In the genomic region with DNA sequence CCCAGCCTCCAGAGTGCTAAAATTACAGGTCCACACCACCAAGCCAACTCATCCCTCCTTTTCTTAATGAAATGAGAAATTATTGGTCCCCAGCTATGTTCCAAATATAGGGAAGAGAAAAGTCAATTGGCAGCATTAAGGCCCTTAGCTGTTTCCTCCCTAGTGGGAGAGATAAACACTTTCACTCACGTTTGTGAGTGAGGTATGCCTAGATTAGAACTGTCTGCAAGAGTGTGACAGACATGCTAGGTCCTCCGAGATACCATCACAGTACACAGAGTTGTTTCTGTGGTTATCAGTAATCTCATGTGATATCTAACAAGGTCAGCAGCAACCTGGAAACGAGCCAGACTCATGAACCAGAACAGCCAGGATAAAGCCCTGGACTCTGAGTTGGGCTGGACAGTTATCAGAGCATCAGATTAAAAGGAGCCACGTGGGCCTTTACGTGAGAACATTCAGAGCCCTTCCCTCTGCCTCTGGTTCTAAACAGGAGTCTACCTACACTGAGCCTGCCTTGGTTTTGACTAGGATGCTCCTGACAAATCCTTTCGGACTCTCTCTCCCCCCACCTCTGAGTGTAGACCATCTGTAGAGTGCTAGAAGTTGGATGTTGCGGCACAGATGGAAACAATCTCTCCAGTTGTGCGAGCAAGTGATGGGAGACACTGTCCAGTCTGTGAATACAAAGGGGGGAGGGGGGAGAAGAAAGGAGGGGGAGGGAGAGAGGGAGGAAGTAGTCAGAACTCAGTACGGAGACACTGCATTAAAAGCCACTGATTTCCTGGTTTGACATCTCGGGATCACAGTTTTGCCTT, we compare ENCODE assay signal across 17 mouse cellular contexts.
DNase-seq lines count a peak whose midpoint lies in the region; ATAC-seq and TF ChIP-seq lines count a peak whose summit lies in the region.
"Had no signal": no experiment of that assay in that cellular context is flagged by ENCODE, and none has a peak within 500 bp of the region (broad histone marks: within the 10 kb centered on the region; RNA-seq: fewer than 3 reads in every experiment).

No protein-coding gene starts in this region.

- no peak overlapping the region for H3K4me2 ChIP-seq in liver, embryonic 12.5 days
- no peak overlapping the region for H3K4me2 ChIP-seq in hindbrain, embryonic 16.5 days (ENCODE audit: low read length)
- H3K4me2 ChIP-seq in midbrain, embryonic 13.5 days (replicated peaks), result no peak overlapping the region
- H3K4me2 ChIP-seq: heart, embryonic 13.5 days had no signal

- 42% methylated on average over 10 of the region's 10 CpGs for WGBS in liver, adult 2 months
- WGBS in liver, embryonic 12.5 days (ENCODE audit: insufficient replicate concordance), result 35% methylated on average over 10 of the region's 10 CpGs
- WGBS in hindbrain, embryonic 16.5 days, result 59% methylated on average over 10 of the region's 10 CpGs
- 66% methylated on average over 10 of the region's 10 CpGs for WGBS in midbrain, embryonic 13.5 days

- no peak overlapping the region for H3K4me3 ChIP-seq in liver, adult 2 months (ENCODE audit: insufficient read depth, low read depth, low read length)
- no peak overlapping the region for H3K4me3 ChIP-seq in liver, embryonic 12.5 days
- no peak overlapping the region for H3K4me3 ChIP-seq in hindbrain, embryonic 16.5 days (ENCODE audit: low read length)
- H3K4me3 ChIP-seq in midbrain, embryonic 13.5 days (replicated peaks), result no peak overlapping the region
- H3K4me3 ChIP-seq: heart, embryonic 13.5 days had no signal

- no peak for ATAC-seq in liver, embryonic 12.5 days
- no peak for ATAC-seq in hindbrain, embryonic 16.5 days
- no peak for ATAC-seq in midbrain, embryonic 13.5 days
- ATAC-seq: inflammation-experienced regulatory T-cells, adult 6 months had no signal

- DNase-seq in adrenal gland, adult (ENCODE audit: inconsistent age in 2 of 2, low spot score in 1 of 2), result peak; percentile 65 to 71
- DNase-seq in adrenal gland, postnatal 4 days (ENCODE audit: low spot score in 2 of 2), result no peak
- DNase-seq in liver, adult 2 months (ENCODE audit: extremely low read depth, low read depth, low spot score), result peak; percentile 73
- peak; percentile 9 for DNase-seq in NIH3T3 (ENCODE audit: low read depth)
- DNase-seq in kidney, adult 9 months, result peak; percentile 35
- DNase-seq: cerebellum, adult 11-12 months; gastrocnemius, postnatal 36 days; layer of hippocampus, postnatal 36 days; left cerebral cortex, postnatal 4 days; lung, adult 2 months; midbrain, embryonic 14.5 days; thymus, postnatal 36 days had no signal

- H3K9me3 ChIP-seq in liver, embryonic 12.5 days (replicated peaks), result no peaks in the 10 kb centered on the region
- H3K9me3 ChIP-seq in hindbrain, embryonic 16.5 days (ENCODE audit: control insufficient read depth, low read length), result no peaks in the 10 kb centered on the region
- no peaks in the 10 kb centered on the region for H3K9me3 ChIP-seq in midbrain, embryonic 13.5 days
- H3K9me3 ChIP-seq: heart, embryonic 13.5 days had no signal

- no peaks in the 10 kb centered on the region for H3K27me3 ChIP-seq in liver, adult 2 months (ENCODE audit: control insufficient read depth, insufficient read depth, low read length)
- H3K27me3 ChIP-seq in liver, embryonic 12.5 days (replicated peaks), result no peaks in the 10 kb centered on the region
- H3K27me3 ChIP-seq in hindbrain, embryonic 16.5 days (replicated peaks; ENCODE audit: control insufficient read depth, insufficient read depth, low read length), result no peaks in the 10 kb centered on the region
- H3K27me3 ChIP-seq in midbrain, embryonic 13.5 days, result no peaks in the 10 kb centered on the region

- no peak for TF ChIP-seq POLR2A in liver, adult 2 months (IDR thresholded peaks at IDR 0.05; ENCODE audit: extremely low read depth, insufficient read depth, low read length)

- no peaks in the 10 kb centered on the region for H3K36me3 ChIP-seq in liver, adult 2 months (ENCODE audit: control insufficient read depth, insufficient read depth, low read length)
- H3K36me3 ChIP-seq in liver, embryonic 12.5 days, result no peaks in the 10 kb centered on the region
- no peaks in the 10 kb centered on the region for H3K36me3 ChIP-seq in hindbrain, embryonic 16.5 days (ENCODE audit: control insufficient read depth, insufficient read depth, low read length)
- H3K36me3 ChIP-seq in midbrain, embryonic 13.5 days, result no peaks in the 10 kb centered on the region
- H3K36me3 ChIP-seq: heart, embryonic 13.5 days had no signal

- no peak overlapping the region for H3K27ac ChIP-seq in liver, adult 2 months (replicated peaks; ENCODE audit: insufficient read depth, low read depth, low read length)
- H3K27ac ChIP-seq in liver, embryonic 12.5 days, result no peak overlapping the region
- H3K27ac ChIP-seq in hindbrain, embryonic 16.5 days (ENCODE audit: low read depth, low read length), result no peak overlapping the region
- H3K27ac ChIP-seq in midbrain, embryonic 13.5 days, result no peak overlapping the region
- H3K27ac ChIP-seq: heart, embryonic 13.5 days had no signal

- H3K9ac ChIP-seq in liver, adult 2 months (ENCODE audit: low read depth, low read length), result no peak overlapping the region
- H3K9ac ChIP-seq in liver, embryonic 12.5 days, result no peak overlapping the region
- H3K9ac ChIP-seq in hindbrain, embryonic 16.5 days (ENCODE audit: low read depth, low read length), result no peak overlapping the region
- no peak overlapping the region for H3K9ac ChIP-seq in midbrain, embryonic 13.5 days (replicated peaks)

- peaks cover 6% of the 10 kb centered on the region for H3K4me1 ChIP-seq in liver, adult 2 months (ENCODE audit: control insufficient read depth, insufficient read depth, low read length)
- peaks cover 16% of the 10 kb centered on the region for H3K4me1 ChIP-seq in liver, embryonic 12.5 days
- H3K4me1 ChIP-seq in hindbrain, embryonic 16.5 days (ENCODE audit: control insufficient read depth, insufficient read depth, low read depth, low read length), result no peaks in the 10 kb centered on the region
- H3K4me1 ChIP-seq in midbrain, embryonic 13.5 days (replicated peaks), result no peaks in the 10 kb centered on the region

- no peaks in the 10 kb centered on the region for H3K79me2 ChIP-seq in liver, adult 2 months (ENCODE audit: control insufficient read depth, insufficient read depth, low read length)

- TF ChIP-seq CTCF in liver, adult 2 months (IDR thresholded peaks at IDR 0.05; ENCODE audit: low read depth, low read length), result no peak

Comparison
In these comparisons a context has a peak if more than half of its experiments do, and no peak if none do; other contexts are left out.
1. DNase-seq: peak in adrenal gland, adult (2 of 2), liver, adult 2 months (single experiment), NIH3T3 (single experiment) and kidney, adult 9 months (single experiment); none in adrenal gland, postnatal 4 days (0 of 2).